Mouse (Mus musculus) kidney, embryonic 16.5 days (tissue): ENCODE measurements around the gene Gm29427. TPM values are rescaled to one million over a fixed set of nuclear protein-coding genes. Genes with fewer than 3 reads are reported as not detected.

Experiments used
- ATAC-seq: fragments of 200-750 bp; cut with Nextera tagmentation; 2 replicates; pipeline ENCODE4 v1.8.0; 2017; ENCODE audit warnings: moderate TSS enrichment; ENCODE audit not compliant: low FRiP score, low TSS enrichment
- H3K27ac ChIP-seq: fragments of 300-500 bp; sonication (generic); 2 replicates; pipeline ENCODE4 v1.5.1; 2014; ENCODE audit warnings: low read length
- H3K27me3 ChIP-seq: fragments of 300-500 bp; sonication (generic); 2 replicates; pipeline ENCODE4 v1.6.1; 2014; ENCODE audit warnings: low read length, control low read depth, mixed read lengths; ENCODE audit not compliant: insufficient read depth
- H3K36me3 ChIP-seq: fragments of 300-500 bp; sonication (generic); 2 replicates; pipeline ENCODE4 v1.6.1; 2014; ENCODE audit warnings: low read length, control low read depth, mixed read lengths; ENCODE audit not compliant: insufficient read depth
- H3K4me1 ChIP-seq: fragments of 300-500 bp; sonication (generic); 2 replicates; pipeline ENCODE4 v1.6.1; 2014; ENCODE audit warnings: low read length, control low read depth, mixed read lengths; ENCODE audit not compliant: insufficient read depth
- H3K4me2 ChIP-seq: fragments of 300-500 bp; sonication (generic); replicated peaks from 2 replicates; pipeline ENCODE4 v1.6.1; 2014; ENCODE audit warnings: low read depth, low read length
- H3K4me3 ChIP-seq: fragments of 300-500 bp; sonication (generic); 2 replicates; pipeline ENCODE4 v1.5.1; 2014; ENCODE audit warnings: mild to moderate bottlenecking, low read length
- H3K9ac ChIP-seq: fragments of 300-500 bp; sonication (generic); replicated peaks from 2 replicates; pipeline ENCODE4 v1.6.1; 2014; ENCODE audit warnings: low read length
- H3K9me3 ChIP-seq: fragments of 300-500 bp; sonication (generic); 2 replicates; pipeline ENCODE4 v1.6.1; 2016; ENCODE audit warnings: low read length, control low read depth
- WGBS: fragments of 180-500 bp; shearing (Covaris S2); extraction: QIAGEN DNeasy Blood & Tissue Kit; methylation state at CpG from one replicate; pipeline ENCODE4 v1.1.7; 2014; 5-methylcytosine and 5-hydroxymethylcytosine counted together
- polyA plus RNA-seq: library from polyadenylated mRNA; unstranded; fragments of >200 nt; fragmentation: Nextera tagmentation; extraction: Ambion mirVana; gene quantifications from 2 replicates; pipeline ENCODE4 v1.2.1, GENCODE M21; 2015

Gm29427 gene
- polyA plus RNA-seq, 1 experiment from 2014 or later = not detected

- ATAC-seq = no peak
- Histone ChIP-seq H3K9ac (no peak overlapping the region), H3K4me2 (no peak overlapping the region), H3K27ac (no peak overlapping the region), H3K27me3 (no peaks in the 10 kb centered on the region), H3K4me1 (no peaks in the 10 kb centered on the region), H3K36me3 (no peaks in the 10 kb centered on the region; the same call in 1 of the 2 replicates), H3K9me3 (no peaks in the 10 kb centered on the region), H3K4me3 (no peak overlapping the region)
- WGBS = 91% methylated on average over 7 of the region's 7 CpGs
Observed at GRCm38 (mm10) chr1:130742201-130742600, 26.6 kb upstream of the Gm29427 start.

- ATAC-seq = peak; percentile 39; the same call in 1 of the 2 replicates
- no peak overlapping the region for H3K27ac ChIP-seq
- no peak overlapping the region for H3K4me3 ChIP-seq
- H3K27me3 ChIP-seq = no peaks in the 10 kb centered on the region
- H3K4me2 ChIP-seq = no peak overlapping the region
- H3K36me3 ChIP-seq = no peaks in the 10 kb centered on the region; the same call in 1 of the 2 replicates
- H3K9ac ChIP-seq = 0 out of 2 replicates have a peak overlapping the region, but pooled peaks have one; percentile 6
- H3K9me3 ChIP-seq = no peaks in the 10 kb centered on the region
- H3K4me1 ChIP-seq = no peaks in the 10 kb centered on the region
- 62% methylated on average over 15 of the region's 15 CpGs for WGBS
Observed at GRCm38 (mm10) chr1:130740781-130741720, 25.5 kb upstream of the Gm29427 start.

- peaks cover 8% of the 10 kb centered on the region for H3K4me1 ChIP-seq
- H3K27me3 ChIP-seq = no peaks in the 10 kb centered on the region
- no peaks in the 10 kb centered on the region for H3K9me3 ChIP-seq
- WGBS = 65% methylated on average over 4 of the region's 4 CpGs
- H3K4me3 ChIP-seq = no peak overlapping the region
- H3K4me2 ChIP-seq = no peak overlapping the region
- ATAC-seq = no peak
- no peaks in the 10 kb centered on the region; the same call in 1 of the 2 replicates for H3K36me3 ChIP-seq
- no peak overlapping the region for H3K27ac ChIP-seq
- no peak overlapping the region for H3K9ac ChIP-seq
Observed at GRCm38 (mm10) chr1:130740227-130740648, 24.6 kb upstream of the Gm29427 start.

- ATAC-seq = no peak
- Histone ChIP-seq H3K4me3 (no peak overlapping the region), H3K9ac (no peak overlapping the region), H3K4me1 (peaks cover 14% of the 10 kb centered on the region), H3K36me3 (no peaks in the 10 kb centered on the region; the same call in 1 of the 2 replicates), H3K4me2 (no peak overlapping the region), H3K27ac (no peak overlapping the region), H3K9me3 (no peaks in the 10 kb centered on the region), H3K27me3 (no peaks in the 10 kb centered on the region)
- 60% methylated on average over 3 of the region's 3 CpGs for WGBS
Observed at GRCm38 (mm10) chr1:130739636-130740035, 24.0 kb upstream of the Gm29427 start.

- H3K27ac ChIP-seq = no peak overlapping the region
- H3K9ac ChIP-seq = no peak overlapping the region
- no peaks in the 10 kb centered on the region for H3K27me3 ChIP-seq
- no peaks in the 10 kb centered on the region; the same call in 1 of the 2 replicates for H3K36me3 ChIP-seq
- WGBS = 63% methylated on average over 3 of the region's 3 CpGs
- peaks cover 21% of the 10 kb centered on the region for H3K4me1 ChIP-seq
- ATAC-seq = no peak
- no peak overlapping the region for H3K4me2 ChIP-seq
- H3K9me3 ChIP-seq = no peaks in the 10 kb centered on the region
- no peak overlapping the region for H3K4me3 ChIP-seq
Observed at GRCm38 (mm10) chr1:130738551-130739106, 23.0 kb upstream of the Gm29427 start.

- 90% methylated on average over 7 of the region's 7 CpGs for WGBS
- ATAC-seq = no peak
Observed at GRCm38 (mm10) chr1:130737916-130738315, 22.3 kb upstream of the Gm29427 start.

GRCm38 (mm10) chr1:130737411-130737881 is 21.8 kb upstream of the Gm29427 start:
- Histone ChIP-seq H3K27me3 (no peaks in the 10 kb centered on the region), H3K27ac (no peak overlapping the region), H3K9me3 (no peaks in the 10 kb centered on the region), H3K4me3 (no peak overlapping the region), H3K36me3 (no peaks in the 10 kb centered on the region), H3K4me1 (peaks cover 27% of the 10 kb centered on the region), H3K4me2 (no peak overlapping the region), H3K9ac (no peak overlapping the region)
- 37% methylated on average over 11 of the region's 11 CpGs for WGBS
- no peak for ATAC-seq

More at GRCm38 (mm10) chr1:130737916-130738315, 22.3 kb upstream of the Gm29427 start:
- H3K4me2 ChIP-seq = no peak overlapping the region
- no peak overlapping the region for H3K4me3 ChIP-seq
- H3K36me3 ChIP-seq = no peaks in the 10 kb centered on the region; the same call in 1 of the 2 replicates
- no peaks in the 10 kb centered on the region for H3K9me3 ChIP-seq
- H3K9ac ChIP-seq = no peak overlapping the region
- no peak overlapping the region for H3K27ac ChIP-seq
- no peaks in the 10 kb centered on the region for H3K27me3 ChIP-seq
- peaks cover 27% of the 10 kb centered on the region for H3K4me1 ChIP-seq

- peak overlapping the region; percentile 35 for H3K4me2 ChIP-seq
- WGBS = 56% methylated on average over 8 of the region's 8 CpGs
- peak overlapping the region; percentile 91 for H3K27ac ChIP-seq
- H3K36me3 ChIP-seq = no peaks in the 10 kb centered on the region
- peaks cover 37% of the 10 kb centered on the region for H3K4me1 ChIP-seq
- no peak for ATAC-seq
- H3K9ac ChIP-seq = no peak overlapping the region
- H3K4me3 ChIP-seq = no peak overlapping the region
- no peaks in the 10 kb centered on the region for H3K27me3 ChIP-seq
- no peaks in the 10 kb centered on the region for H3K9me3 ChIP-seq
Observed at GRCm38 (mm10) chr1:130734852-130735251, 19.3 kb upstream of the Gm29427 start.

GRCm38 (mm10) chr1:130734452-130734851 is 18.9 kb upstream of the Gm29427 start:
- peaks cover 37% of the 10 kb centered on the region for H3K4me1 ChIP-seq
- no peaks in the 10 kb centered on the region for H3K9me3 ChIP-seq
- peak overlapping the region; percentile 91 for H3K27ac ChIP-seq
- no peaks in the 10 kb centered on the region for H3K27me3 ChIP-seq
- no peak for ATAC-seq
- H3K4me2 ChIP-seq = peak overlapping the region; percentile 35
- no peaks in the 10 kb centered on the region for H3K36me3 ChIP-seq
- WGBS = 53% methylated on average over 5 of the region's 5 CpGs
- H3K9ac ChIP-seq = 0 out of 2 replicates have a peak overlapping the region, but pooled peaks have one; percentile 8
- H3K4me3 ChIP-seq = 0 out of 2 replicates have a peak overlapping the region, but pooled peaks have one; percentile 6
